Mouse (Mus musculus) embryonic facial prominence, embryonic 15.5 days (tissue): ENCODE data around the gene Slc25a51. TPM values are rescaled to one million over a fixed set of nuclear protein-coding genes. Genes with fewer than 3 reads are reported as not detected.

Experiments
- ATAC-seq: fragments of 200-750 bp; cut with Nextera tagmentation; 2 replicates; pipeline ENCODE4 v1.8.0; 2017; ENCODE audit warnings: low read depth, moderate TSS enrichment; ENCODE audit not compliant: insufficient number of reproducible peaks, low FRiP score, low TSS enrichment
- H3K27ac ChIP-seq: fragments of 300-500 bp; sonication (generic); replicated peaks from 2 replicates; pipeline ENCODE4 v1.5.1; 2015; ENCODE audit warnings: mild to moderate bottlenecking, inconsistent platforms
- H3K27me3 ChIP-seq: fragments of 300-500 bp; sonication (generic); 2 replicates; pipeline ENCODE4 v1.6.1; 2015; ENCODE audit warnings: inconsistent platforms
- H3K36me3 ChIP-seq: fragments of 300-500 bp; sonication (generic); 2 replicates; pipeline ENCODE4 v1.6.1; 2015; ENCODE audit warnings: mild to moderate bottlenecking, inconsistent platforms
- H3K4me1 ChIP-seq: fragments of 300-500 bp; sonication (generic); 2 replicates; pipeline ENCODE4 v1.6.1; 2015; ENCODE audit warnings: inconsistent platforms
- H3K4me2 ChIP-seq: fragments of 300-500 bp; sonication (generic); replicated peaks from 2 replicates; pipeline ENCODE4 v1.6.1; 2015; ENCODE audit warnings: mild to moderate bottlenecking, inconsistent platforms
- H3K4me3 ChIP-seq: fragments of 300-500 bp; sonication (generic); replicated peaks from 2 replicates; pipeline ENCODE4 v1.5.1; 2015; ENCODE audit warnings: mild to moderate bottlenecking, inconsistent platforms
- H3K9ac ChIP-seq: fragments of 300-500 bp; sonication (generic); 2 replicates; pipeline ENCODE4 v1.6.1; 2015; ENCODE audit warnings: inconsistent platforms
- H3K9me3 ChIP-seq: fragments of 300-500 bp; sonication (generic); replicated peaks from 2 replicates; pipeline ENCODE4 v1.6.1; 2016; ENCODE audit warnings: inconsistent platforms
- WGBS: fragments of 180-500 bp; shearing (Covaris S2); methylation state at CpG from one replicate; pipeline ENCODE4 v1.1.7; 2015; 5-methylcytosine and 5-hydroxymethylcytosine counted together
- polyA plus RNA-seq: library from polyadenylated mRNA; unstranded; fragments of >200 nt; fragmentation: Nextera tagmentation; extraction: Ambion mirVana; gene quantifications from 2 replicates; pipeline ENCODE4 v1.2.1, GENCODE M21; 2015

Slc25a51 gene
- polyA plus RNA-seq, 1 experiment from 2014 or later, result 64.8 TPM

DNA sequence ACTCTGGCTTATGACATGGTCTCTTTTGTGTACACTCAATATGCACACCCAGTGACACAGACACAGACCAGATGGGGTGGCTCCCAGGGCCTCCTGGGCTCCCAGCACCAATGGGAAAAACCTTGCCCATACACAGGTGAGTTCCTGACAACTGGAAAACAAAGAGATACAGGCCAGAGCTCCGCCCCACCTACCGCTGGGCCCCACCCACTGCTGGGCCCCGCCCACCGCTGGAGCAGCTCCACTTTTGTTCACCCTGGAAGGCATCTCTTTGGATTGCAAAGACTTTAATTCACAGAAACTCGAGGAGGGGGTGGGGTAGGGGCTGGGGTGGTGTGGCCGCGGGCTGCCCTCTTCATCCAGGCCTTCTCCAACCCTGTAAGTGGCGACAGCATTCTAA lies 14.8 kb upstream of the Slc25a51 start:
- Histone ChIP-seq H3K9me3 (no peaks in the 10 kb centered on the region), H3K4me1 (peaks cover 42% of the 10 kb centered on the region), H3K9ac (no peak overlapping the region), H3K27me3 (no peaks in the 10 kb centered on the region), H3K36me3 (peaks cover 4% of the 10 kb centered on the region; the same call in 1 of the 2 replicates), H3K4me3 (no peak overlapping the region), H3K4me2 (no peak overlapping the region), H3K27ac (no peak overlapping the region)
- WGBS, result 31% methylated on average over 8 of the region's 8 CpGs
- ATAC-seq, result no peak

DNA sequence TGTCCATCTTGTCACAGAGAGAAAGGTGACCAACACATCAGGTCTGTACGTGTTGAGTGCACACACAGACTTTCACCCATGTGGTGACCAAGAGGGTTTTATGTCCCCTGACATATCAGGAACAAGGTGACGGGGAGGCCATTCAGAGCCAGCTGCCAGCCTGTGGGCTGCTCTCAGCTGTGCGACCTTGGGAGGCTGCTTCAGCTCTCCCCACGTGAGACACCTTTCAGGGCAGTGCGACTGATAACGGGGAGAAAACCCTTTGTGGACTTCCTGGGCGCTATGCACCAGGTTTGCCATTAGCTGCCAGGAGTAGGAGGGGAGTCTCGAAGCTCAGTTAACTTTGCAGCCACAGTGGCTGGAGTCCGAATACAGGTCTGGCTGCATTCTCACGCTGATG lies 14.1 kb upstream of the Slc25a51 start:
- Histone ChIP-seq H3K4me2 (no peak overlapping the region), H3K27ac (no peak overlapping the region), H3K9me3 (no peaks in the 10 kb centered on the region), H3K36me3 (peaks cover 4% of the 10 kb centered on the region; the same call in 1 of the 2 replicates), H3K4me3 (no peak overlapping the region), H3K4me1 (peaks cover 46% of the 10 kb centered on the region), H3K9ac (no peak overlapping the region), H3K27me3 (no peaks in the 10 kb centered on the region)
- ATAC-seq, result no peak
- 88% methylated on average over 10 of the region's 10 CpGs for WGBS

DNA sequence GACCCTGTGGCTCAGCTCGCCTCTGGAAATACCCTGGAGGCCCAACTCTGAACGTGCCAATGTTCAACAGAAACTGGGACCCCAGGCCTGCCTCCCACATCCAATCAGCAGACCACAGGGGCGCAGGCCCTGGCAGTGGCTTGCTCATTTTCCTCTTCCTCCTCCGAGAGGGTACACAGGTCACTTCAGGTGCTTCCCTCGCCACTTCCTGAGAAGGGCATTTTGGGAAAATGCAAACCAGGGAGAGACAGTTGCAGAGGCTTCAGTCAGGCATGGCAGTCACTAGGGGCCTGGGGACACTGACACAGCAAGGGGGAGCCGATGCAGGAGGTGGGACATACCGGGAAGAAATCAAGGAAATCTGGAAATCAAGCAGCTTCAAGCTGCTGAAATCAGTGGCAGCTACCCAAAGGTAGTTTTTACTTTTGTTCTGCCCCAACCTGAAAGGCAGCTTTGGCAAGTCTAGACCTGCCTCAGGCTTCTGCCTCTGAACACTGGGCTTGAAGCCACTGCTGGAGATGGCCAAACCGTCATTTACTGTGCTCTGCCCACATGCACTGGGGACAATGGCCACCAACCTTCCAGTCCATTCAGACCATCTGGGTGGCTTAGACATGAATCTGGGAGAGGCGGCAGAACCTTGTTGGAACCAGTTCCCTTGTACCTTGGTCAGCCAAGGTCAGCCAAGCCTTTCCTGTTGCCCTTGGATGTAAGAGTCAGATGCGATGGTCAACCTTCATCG lies 13.1 kb upstream of the Slc25a51 start:
- no peak overlapping the region for H3K4me3 ChIP-seq
- no peaks in the 10 kb centered on the region for H3K9me3 ChIP-seq
- H3K36me3 ChIP-seq, result peaks cover 4% of the 10 kb centered on the region; the same call in 1 of the 2 replicates
- H3K27ac ChIP-seq, result peak overlapping the region; percentile 55; the same call in 1 of the 2 replicates
- no peak overlapping the region for H3K9ac ChIP-seq
- no peak overlapping the region for H3K4me2 ChIP-seq
- ATAC-seq, result no peak
- peaks cover 46% of the 10 kb centered on the region for H3K4me1 ChIP-seq
- H3K27me3 ChIP-seq, result no peaks in the 10 kb centered on the region
- WGBS, result 57% methylated on average over 11 of the region's 11 CpGs

DNA sequence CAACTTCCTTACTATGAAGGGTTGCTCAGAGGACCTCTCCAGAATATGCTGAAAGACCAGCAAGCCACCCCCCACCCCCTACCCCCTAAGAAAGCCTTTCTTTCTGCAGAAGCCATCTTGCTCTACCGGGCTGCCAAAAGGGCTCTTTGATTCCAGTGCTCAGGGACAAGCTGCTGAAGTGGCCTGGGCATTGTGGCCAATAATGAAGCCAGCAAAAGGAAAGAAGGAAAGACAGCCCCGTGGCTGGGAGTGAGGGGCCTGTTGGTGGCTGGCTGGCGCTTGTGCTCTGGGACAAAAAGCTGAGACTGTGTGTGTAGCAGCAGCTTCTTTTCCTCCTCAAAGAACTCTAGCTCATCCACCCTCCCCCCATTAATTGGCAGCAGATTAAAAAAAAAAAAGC lies 12.2 kb upstream of the Slc25a51 start:
- peaks cover 46% of the 10 kb centered on the region for H3K4me1 ChIP-seq
- peaks cover 4% of the 10 kb centered on the region; the same call in 1 of the 2 replicates for H3K36me3 ChIP-seq
- H3K9me3 ChIP-seq, result no peaks in the 10 kb centered on the region
- H3K27ac ChIP-seq, result peak overlapping the region; percentile 44; the same call in 1 of the 2 replicates
- no peak for ATAC-seq
- H3K4me3 ChIP-seq, result no peak overlapping the region
- no peak overlapping the region for H3K4me2 ChIP-seq
- H3K9ac ChIP-seq, result no peak overlapping the region
- no peaks in the 10 kb centered on the region for H3K27me3 ChIP-seq
- 42% methylated on average over 3 of the region's 3 CpGs for WGBS

DNA sequence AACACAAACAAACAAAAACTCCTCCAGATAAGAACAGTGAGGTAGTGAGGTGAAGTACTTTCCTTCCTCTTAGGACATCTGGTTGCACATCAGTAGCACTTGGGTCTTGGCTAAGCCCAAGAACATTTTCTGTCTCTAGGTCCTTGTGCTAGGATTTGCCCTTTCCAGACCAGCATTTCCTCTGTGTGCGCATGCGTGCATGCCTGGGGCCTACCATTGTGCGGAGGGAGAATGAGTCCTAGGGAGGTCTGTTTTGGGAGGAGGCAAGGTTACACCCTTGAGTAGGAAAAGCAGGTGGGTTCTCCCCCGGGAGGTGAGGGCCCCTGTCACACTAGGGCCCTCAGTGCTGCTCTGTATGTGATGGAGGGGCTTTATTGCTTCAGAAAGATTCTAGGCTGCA lies 10.5 kb upstream of the Slc25a51 start:
- H3K27me3 ChIP-seq, result no peaks in the 10 kb centered on the region
- ATAC-seq, result no peak
- no peak overlapping the region for H3K27ac ChIP-seq
- H3K9me3 ChIP-seq, result no peaks in the 10 kb centered on the region
- WGBS, result 82% methylated on average over 4 of the region's 4 CpGs
- no peak overlapping the region for H3K4me2 ChIP-seq
- peaks cover 46% of the 10 kb centered on the region for H3K4me1 ChIP-seq
- H3K4me3 ChIP-seq, result no peak overlapping the region
- H3K9ac ChIP-seq, result no peak overlapping the region
- peaks cover 4% of the 10 kb centered on the region; the same call in 1 of the 2 replicates for H3K36me3 ChIP-seq

DNA sequence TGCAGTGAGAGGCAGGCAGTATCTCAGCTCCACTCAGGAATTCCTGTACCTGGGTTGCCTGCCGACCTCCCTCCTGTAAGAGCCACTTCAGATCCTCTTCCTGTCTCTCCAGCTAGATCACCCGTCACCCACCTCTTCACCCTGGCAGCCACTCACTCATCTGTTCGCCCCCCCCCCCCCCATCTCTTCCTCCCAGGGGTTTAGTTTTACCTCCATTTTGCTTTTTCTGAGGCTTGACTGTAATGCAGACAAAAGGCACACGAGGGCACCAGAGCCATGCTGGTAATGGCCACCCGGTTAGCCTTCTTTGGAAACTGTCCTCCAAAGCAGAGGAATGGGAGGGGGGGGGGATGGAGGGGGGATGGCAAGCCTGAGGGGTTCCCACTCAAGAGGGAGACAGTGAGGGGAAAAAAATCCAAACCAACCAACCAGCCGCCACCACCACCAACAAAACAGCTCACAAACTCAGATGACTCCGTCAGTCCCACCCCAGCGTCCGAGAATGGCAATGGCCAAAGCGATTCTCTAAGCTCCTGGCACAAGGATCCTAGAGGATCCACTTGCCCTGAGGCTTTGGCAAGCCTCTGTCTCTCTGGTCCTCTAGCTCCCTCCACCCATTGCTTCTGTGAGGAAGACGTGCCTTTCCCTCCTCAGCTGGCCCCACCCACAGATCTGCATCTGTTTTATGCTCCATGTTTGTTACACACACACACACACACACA lies 9.8 kb upstream of the Slc25a51 start:
- no peak overlapping the region for H3K4me3 ChIP-seq
- H3K4me2 ChIP-seq, result peak overlapping the region; percentile 36; the same call in 1 of the 2 replicates
- no peak overlapping the region for H3K27ac ChIP-seq
- peaks cover 40% of the 10 kb centered on the region for H3K4me1 ChIP-seq
- H3K36me3 ChIP-seq, result peaks cover 4% of the 10 kb centered on the region; the same call in 1 of the 2 replicates
- no peak overlapping the region for H3K9ac ChIP-seq
- no peak; the same call in 1 of the 2 replicates for ATAC-seq
- WGBS, result 19% methylated on average over 10 of the region's 11 CpGs
- no peaks in the 10 kb centered on the region for H3K27me3 ChIP-seq
- H3K9me3 ChIP-seq, result no peaks in the 10 kb centered on the region

DNA sequence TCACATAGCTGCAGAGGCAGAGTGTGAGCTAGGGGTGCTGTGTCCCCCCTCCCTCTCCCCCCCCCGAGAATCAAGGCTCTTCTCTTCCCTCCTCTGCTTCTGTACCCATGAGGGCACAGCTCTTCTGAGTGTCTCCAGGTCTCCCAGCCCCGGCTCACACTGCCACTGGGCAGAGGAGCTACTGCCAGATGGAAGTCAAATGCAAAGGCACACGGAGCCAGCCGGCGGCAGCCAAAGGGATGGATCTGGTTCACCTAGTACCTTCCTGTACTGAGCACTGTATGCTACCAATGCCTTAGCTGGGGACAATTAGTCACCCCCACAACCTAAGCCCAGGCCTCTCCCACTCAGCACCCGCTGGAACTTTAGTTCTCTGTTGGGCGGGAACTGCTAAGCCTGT lies 7.7 kb upstream of the Slc25a51 start:
- Histone ChIP-seq H3K9me3 (no peaks in the 10 kb centered on the region), H3K4me1 (peaks cover 30% of the 10 kb centered on the region), H3K36me3 (no peaks in the 10 kb centered on the region), H3K4me3 (no peak overlapping the region), H3K4me2 (no peak overlapping the region), H3K27me3 (no peaks in the 10 kb centered on the region), H3K9ac (no peak overlapping the region), H3K27ac (no peak overlapping the region)
- ATAC-seq, result no peak
- 65% methylated on average over 7 of the region's 7 CpGs for WGBS

DNA sequence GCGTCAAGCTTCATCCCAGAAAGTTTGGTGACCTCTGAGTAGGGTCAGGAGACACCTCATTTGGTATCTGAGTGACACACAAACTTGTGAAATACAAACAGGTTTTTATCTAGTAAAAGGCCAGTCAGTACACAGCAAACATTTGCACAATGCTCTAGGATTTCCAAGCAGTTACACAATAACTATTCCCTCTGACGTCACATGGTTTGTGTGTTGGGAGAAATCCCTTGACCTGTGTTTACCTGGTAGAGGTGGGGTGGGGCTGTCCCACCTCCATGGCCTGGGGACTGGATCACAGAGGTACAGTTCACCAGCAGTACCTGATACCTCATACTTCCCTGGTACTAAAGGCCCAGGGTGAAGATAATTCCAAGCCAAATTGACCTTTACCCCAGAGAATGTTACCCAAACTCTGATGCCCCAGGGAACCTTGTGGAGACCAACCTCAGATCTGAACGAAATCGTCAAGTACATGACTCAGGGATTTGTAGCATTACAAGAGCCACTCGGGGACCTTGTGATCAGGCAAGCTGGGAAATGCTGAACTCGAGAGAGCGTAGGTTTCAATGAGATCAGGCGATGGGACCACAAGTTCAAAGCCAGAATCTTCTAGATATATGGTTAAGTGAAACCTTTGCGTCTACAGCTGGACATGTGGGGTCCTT lies 5.2 kb upstream of the Slc25a51 start:
- H3K4me3 ChIP-seq, result no peak overlapping the region
- H3K36me3 ChIP-seq, result no peaks in the 10 kb centered on the region
- no peak overlapping the region for H3K4me2 ChIP-seq
- ATAC-seq, result no peak
- H3K27me3 ChIP-seq, result no peaks in the 10 kb centered on the region
- no peak overlapping the region for H3K27ac ChIP-seq
- WGBS, result 77% methylated on average over 9 of the region's 9 CpGs
- H3K9me3 ChIP-seq, result no peaks in the 10 kb centered on the region
- no peak overlapping the region for H3K9ac ChIP-seq
- peaks cover 14% of the 10 kb centered on the region for H3K4me1 ChIP-seq

DNA sequence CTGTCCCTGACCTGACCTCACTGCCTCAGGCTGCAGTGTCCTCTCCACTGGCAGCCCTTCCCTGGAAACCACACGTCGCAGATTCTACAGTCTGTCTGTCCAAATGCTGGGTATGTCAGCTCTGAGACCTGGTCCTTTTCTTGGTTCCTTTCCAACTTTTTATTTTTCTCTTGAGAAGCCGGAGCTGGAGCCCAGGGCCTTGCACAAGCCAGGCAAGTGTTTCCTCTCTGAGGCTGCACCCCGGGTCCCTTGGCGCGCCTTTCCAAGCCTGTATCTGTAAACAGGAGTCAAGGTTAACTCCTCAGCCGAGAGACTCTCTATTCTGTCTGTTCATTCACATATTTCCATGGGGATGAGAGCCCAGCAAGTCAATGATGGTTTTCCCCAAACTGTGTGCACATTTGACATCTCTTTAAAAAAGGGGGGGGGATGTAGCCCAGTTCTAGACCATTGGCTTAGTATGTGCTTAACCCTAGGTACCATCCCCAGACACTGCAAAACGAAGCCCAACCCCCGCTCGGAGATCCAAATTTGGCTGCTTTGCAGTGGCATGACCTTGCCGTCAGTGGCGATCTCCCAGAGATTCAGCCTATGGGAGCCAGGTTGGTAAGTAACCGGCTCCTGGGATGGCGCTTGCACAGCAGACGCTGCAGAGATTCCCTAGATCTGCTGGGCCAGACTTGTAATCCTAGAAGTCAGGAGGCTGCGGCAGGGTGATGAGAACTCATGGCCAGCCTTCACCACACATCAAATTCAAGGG lies 4.0 kb upstream of the Slc25a51 start:
- Histone ChIP-seq H3K4me3 (no peak overlapping the region), H3K9ac (no peak overlapping the region), H3K36me3 (no peaks in the 10 kb centered on the region), H3K9me3 (no peaks in the 10 kb centered on the region), H3K27me3 (no peaks in the 10 kb centered on the region), H3K4me2 (no peak overlapping the region), H3K4me1 (peaks cover 8% of the 10 kb centered on the region), H3K27ac (no peak overlapping the region)
- WGBS, result 62% methylated on average over 16 of the region's 16 CpGs
- no peak for ATAC-seq

DNA sequence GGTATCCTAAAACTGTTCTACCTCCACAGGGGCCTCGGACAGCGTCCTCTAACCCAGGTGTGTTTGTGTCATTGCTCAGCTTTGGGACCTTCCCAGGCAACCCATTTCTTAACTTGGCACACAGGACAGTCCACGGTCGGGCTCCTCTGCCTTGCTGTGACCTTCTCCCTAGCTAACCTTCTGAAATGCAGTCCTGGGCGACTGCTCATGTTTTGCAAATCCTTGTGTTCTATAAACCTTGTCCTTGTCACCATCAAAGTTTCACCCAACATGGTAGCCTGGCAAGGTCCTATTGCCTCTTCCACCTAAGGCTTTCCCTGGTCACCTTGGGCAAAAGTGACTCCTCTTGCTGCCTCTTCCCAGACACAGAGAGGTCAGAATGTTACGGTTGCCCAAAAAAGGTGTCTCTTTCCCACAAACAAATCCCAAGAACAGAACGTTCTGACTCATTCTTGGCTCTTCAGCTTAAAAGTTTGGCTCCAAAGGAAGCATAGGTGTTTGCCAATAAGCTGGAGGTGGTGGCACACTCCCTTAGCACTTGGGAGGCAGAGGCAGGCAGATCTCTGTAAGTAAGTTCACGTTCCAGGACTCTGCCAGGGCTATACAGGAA lies 2.7 kb upstream of the Slc25a51 start:
- Histone ChIP-seq H3K27ac (no peak overlapping the region), H3K36me3 (no peaks in the 10 kb centered on the region), H3K9ac (no peak overlapping the region), H3K4me2 (no peak overlapping the region), H3K9me3 (no peaks in the 10 kb centered on the region), H3K27me3 (no peaks in the 10 kb centered on the region), H3K4me1 (peaks cover 21% of the 10 kb centered on the region), H3K4me3 (no peak overlapping the region)
- no peak for ATAC-seq
- WGBS, result 89% methylated on average over 8 of the region's 8 CpGs
